8 mouse cellular contexts compared by ENCODE assay signal in the genomic region with DNA sequence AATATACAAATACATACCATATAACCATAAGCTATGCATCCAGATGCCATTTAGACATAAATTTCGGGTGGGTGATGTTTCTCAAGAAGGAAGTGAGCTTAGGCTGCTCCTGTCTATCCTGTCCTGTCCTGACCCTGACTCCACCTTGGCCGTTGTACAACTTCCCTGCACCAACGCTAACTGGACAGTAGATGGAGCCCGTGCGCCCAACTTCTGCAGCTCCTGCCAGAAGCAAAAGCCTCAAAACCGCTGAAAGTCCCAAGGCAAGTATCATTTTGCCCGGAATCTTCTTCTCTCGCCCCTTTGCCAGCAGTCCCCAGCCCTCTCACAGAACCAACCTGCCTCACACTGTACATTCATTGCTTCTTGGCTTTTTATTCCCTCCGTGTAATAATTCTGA. TPM values are rescaled to one million over a fixed set of nuclear protein-coding genes. Genes with fewer than 3 reads are reported as not detected.
DNase-seq lines count a peak whose midpoint lies in the region; ATAC-seq lines count a peak whose summit lies in the region.

No protein-coding gene starts in this region.

- WGBS in forebrain, embryonic 14.5 days = 1% methylated on average over 9 of the region's 9 CpGs

- no peak overlapping the region for H3K27ac ChIP-seq in forebrain, embryonic 14.5 days (ENCODE audit: low read depth, low read length)

- ATAC-seq in cerebellum, adult (ENCODE audit: insufficient number of reproducible peaks, low FRiP score, low TSS enrichment) = peak; percentile 82
- ATAC-seq in forebrain, embryonic 14.5 days = peak; percentile 55; the same call in 1 of the 2 replicates
- peak; percentile 81 to 94 for ATAC-seq in hematopoietic stem cell, adult 5-6 weeks (replicated peaks in 1 of 2; ENCODE audit: insufficient read depth in 1 of 2, low FRiP score in 2 of 2, low TSS enrichment in 1 of 2, low read depth in 1 of 2, poor library complexity in 2 of 2, severe bottlenecking in 2 of 2)

- no peaks in the 10 kb centered on the region for H3K36me3 ChIP-seq in forebrain, embryonic 14.5 days (ENCODE audit: control insufficient read depth, insufficient read depth, low read length)

- H3K9me3 ChIP-seq in forebrain, embryonic 14.5 days (replicated peaks; ENCODE audit: control insufficient read depth, low read length) = no peaks in the 10 kb centered on the region

- peak overlapping the region; percentile 17 for H3K4me3 ChIP-seq in forebrain, embryonic 14.5 days (ENCODE audit: low read depth, low read length)

- H3K4me1 ChIP-seq in forebrain, embryonic 14.5 days (ENCODE audit: control insufficient read depth, insufficient read depth, low read length) = peaks cover 7% of the 10 kb centered on the region; the same call in 1 of the 2 replicates

- H3K9ac ChIP-seq in forebrain, embryonic 14.5 days (ENCODE audit: low read length) = peak overlapping the region; percentile 2; the same call in 1 of the 2 replicates

- peak overlapping the region; percentile 39 for H3K4me2 ChIP-seq in forebrain, embryonic 14.5 days (ENCODE audit: low read length)

- H3K27me3 ChIP-seq in forebrain, embryonic 14.5 days (replicated peaks; ENCODE audit: control insufficient read depth, insufficient read depth, low read length) = no peaks in the 10 kb centered on the region

- peak; percentile 13 for DNase-seq in MEL-GATA-1-ER (ENCODE audit: extremely low read depth, low read depth)
- peak; percentile 81 for DNase-seq in forebrain, embryonic 14.5 days (ENCODE audit: low spot score)
- DNase-seq in layer of hippocampus, adult 9-10 months (ENCODE audit: low spot score) = peak; percentile 35
- peak; percentile 73 for DNase-seq in lung, postnatal 10 days
- peak; percentile 55 for DNase-seq in ovary, postnatal 36 days (ENCODE audit: low spot score)
- peak; percentile 64 for DNase-seq in thymus, postnatal 25 days

RNA-seq across cellular contexts. Expression of gene Svs1, which starts 21.3 kb away (rescaled TPM):
- polyA plus RNA-seq in forebrain, embryonic 14.5 days (2014; fragmentation: Nextera tagmentation; extraction: Ambion mirVana) = not detected in 2 replicates
- total RNA-seq in hematopoietic stem cell, adult 5-6 weeks (2017) = not detected in 2 replicates

RNA-seq across cellular contexts. Expression of gene Gpnmb, which starts 28.4 kb away (rescaled TPM):
- 0.80 and 0.83 TPM in 2 replicates for polyA plus RNA-seq in forebrain, embryonic 14.5 days (2014; fragmentation: Nextera tagmentation; extraction: Ambion mirVana)
- 0.81 TPM in 1 of 2 replicates, not detected in the other for total RNA-seq in hematopoietic stem cell, adult 5-6 weeks (2017)

RNA-seq across cellular contexts. Expression of gene Doxl2, which starts 33.2 kb away (rescaled TPM):
- not detected in 2 replicates for polyA plus RNA-seq in forebrain, embryonic 14.5 days (2014; fragmentation: Nextera tagmentation; extraction: Ambion mirVana)
- not detected in 2 replicates for total RNA-seq in hematopoietic stem cell, adult 5-6 weeks (2017)

Comparison
In these comparisons a context has a peak if more than half of its experiments do, and no peak if none do; other contexts are left out.
1. DNase-seq: peak in every context shown above with its lines; median percentile 81 in forebrain, embryonic 14.5 days; 73 in lung, postnatal 10 days; 64 in thymus, postnatal 25 days; 55 in ovary, postnatal 36 days; 35 in layer of hippocampus, adult 9-10 months; 13 in MEL-GATA-1-ER.